Mouse (Mus musculus) adrenal gland, adult 8-10 months (tissue): ENCODE measurements around the gene Ifi207. TPM values are rescaled to one million over a fixed set of nuclear protein-coding genes. Genes with fewer than 3 reads are reported as not detected.
A peak's percentile ranks its signal among the peaks of the same experiment; 100 is the strongest.
"Not testable (repeated sequence)": the region's sequence is repeated elsewhere in the genome, so short reads cannot be mapped to it uniquely, and the experiment has no call there.

Source experiments
- DNase-seq: peaks from one replicate; pipeline ENCODE4 v3.0.0; 2022
- total RNA-seq, 4 experiments: library from RNA; stranded (reverse); gene quantifications; 2 replicates each; pipeline ENCODE4 v1.2.4; 2022

Gene Ifi207
- total RNA-seq = 1 to 10 TPM; 3.4 to 6.7 (median 4.5) TPM

DNA sequence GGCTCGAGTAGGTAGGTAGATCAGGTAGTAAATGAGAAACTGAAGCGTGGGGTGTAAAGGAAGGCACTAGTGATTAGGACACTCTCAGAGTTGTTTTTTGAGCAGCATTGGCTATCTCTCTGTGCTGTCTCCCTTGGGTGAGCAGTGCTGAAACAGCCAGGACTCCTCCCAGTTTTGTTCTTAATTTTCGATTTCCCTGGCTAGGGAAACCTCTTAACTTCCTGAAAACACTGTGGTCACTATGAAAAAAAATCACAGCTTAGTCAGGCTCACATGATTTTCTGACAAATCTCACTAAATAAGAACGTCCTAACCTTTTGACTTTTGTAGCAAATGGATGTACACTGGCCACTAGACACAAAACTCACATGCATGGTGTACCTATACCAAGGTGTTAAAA lies at the start of gene Ifi207:
Gene Ifi207 (minus strand): TSS at position 92 of the 400 bp plus-strand sequence.
- no peak for DNase-seq

DNA sequence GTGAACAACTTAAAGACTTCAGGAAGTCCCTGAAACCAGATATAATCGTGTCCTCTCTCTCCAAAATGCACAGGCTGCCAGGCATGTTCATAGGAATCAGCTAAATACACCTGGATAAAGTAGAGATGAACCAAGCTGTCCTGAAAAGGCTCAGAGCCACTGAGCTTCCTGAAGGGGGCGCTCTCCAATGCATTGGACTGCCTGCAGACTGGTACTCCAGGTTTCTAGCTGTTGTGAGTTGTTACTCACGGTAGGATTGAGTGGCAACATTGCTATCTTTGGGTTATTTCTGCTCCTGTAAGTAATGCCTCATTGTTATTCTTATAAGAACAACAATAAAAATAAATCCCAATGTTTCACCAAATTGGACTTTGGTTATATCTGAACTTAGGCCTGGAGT lies 31.9 kb upstream of the Ifi207 start:
- DNase-seq = not testable (repeated sequence)

DNA sequence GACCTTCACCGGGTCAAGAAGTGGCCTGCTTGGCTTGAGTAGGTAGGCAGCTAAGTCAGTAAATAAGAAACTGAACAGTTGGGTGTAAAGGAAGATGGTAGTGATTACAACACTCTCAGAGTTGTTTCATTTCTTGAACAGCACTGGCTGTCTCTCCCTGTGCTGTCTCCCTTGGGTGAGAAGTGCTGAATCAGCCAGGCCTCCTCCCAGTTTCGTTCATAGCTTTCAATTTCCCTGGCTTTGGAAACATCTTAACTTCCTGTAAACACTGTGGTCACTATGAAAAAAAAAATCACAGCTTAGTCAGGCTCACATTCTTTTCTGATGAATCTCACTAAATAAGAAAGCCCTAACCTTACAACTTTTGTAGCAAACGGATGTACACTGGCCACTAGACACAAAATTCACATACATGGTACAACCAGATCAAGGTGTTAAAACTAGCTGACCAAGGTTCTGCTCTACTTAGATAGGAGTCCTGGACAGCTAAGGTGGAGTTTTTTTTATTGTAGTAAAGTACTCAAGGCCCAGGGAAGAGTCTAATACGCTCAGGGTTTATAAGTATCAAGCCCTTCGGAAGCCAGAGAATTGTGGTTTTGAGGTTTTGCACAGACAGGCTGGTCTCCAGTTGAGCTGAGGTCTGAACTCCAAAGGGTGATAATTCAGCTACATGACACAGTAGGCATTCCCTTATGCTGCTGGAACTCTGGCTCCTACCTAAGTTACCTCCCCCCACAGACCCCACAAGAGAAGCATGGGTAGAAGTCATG lies 25.5 kb upstream of the Ifi207 start, which contains the start of gene Ifi204:
Gene Ifi204 (minus strand): TSS at position 96 of the 770 bp plus-strand sequence.
- peak; percentile 28 for DNase-seq

DNA sequence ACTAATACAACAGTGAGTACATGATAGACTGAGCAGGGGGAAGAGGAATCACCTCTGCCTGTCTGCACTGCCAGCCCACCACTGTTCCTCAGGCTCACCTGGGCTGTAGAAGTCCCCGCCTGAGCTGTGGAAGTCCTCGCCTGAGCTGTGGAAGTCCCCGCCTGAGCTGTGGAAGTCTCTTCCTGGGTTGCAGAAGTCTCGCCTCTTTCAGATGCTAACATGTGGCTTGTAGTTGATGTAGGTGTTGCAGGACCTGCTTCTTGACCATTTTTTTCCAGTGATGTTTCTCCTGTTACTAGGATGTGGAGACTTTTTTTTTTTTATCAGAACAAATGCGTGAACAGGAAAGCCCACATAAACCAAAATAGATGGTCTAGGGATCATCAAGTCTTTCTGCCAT lies 18.5 kb upstream of the Ifi207 start:
- not testable (repeated sequence) for DNase-seq

DNA sequence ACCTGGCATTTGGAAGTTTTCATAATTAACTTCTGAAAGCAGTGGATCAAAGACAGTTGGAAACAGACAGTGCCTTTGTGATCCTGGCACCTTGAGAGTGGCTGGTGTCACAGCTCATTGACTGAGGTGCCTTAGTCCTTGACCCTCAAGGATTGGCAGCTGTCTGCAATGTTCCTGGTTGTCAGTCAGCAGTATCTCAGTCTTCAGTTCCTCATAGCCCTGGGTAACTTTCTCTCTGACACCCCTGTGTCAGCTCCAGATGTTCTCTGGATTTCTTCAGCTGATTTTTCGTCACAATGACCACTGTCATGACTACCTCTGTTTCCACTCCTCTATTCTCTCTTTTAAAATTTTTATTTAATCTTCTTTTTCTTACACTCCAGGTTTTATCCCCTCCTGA lies 715 bp upstream of the Ifi207 start:
- no peak for DNase-seq

DNA sequence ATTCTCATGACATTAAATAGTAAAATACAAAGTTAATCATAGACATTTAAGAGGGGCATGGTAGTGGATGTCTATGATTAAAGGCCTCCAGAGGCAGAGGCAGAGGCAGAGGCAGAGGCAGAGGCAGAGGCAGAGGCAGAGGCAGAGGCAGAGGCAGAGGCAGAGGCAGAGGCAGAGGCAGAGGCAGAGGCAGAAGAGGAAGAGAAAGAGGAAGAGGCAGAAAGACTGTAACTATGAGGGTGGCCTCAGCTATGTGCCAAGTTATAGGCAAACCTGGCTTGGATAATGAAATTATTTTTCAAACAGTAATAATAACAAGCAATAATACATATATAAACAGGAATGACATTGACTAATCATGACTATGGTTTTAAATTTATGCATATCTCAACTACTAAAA lies 1.0 kb downstream of the Ifi207 start:
- DNase-seq = no peak

DNA sequence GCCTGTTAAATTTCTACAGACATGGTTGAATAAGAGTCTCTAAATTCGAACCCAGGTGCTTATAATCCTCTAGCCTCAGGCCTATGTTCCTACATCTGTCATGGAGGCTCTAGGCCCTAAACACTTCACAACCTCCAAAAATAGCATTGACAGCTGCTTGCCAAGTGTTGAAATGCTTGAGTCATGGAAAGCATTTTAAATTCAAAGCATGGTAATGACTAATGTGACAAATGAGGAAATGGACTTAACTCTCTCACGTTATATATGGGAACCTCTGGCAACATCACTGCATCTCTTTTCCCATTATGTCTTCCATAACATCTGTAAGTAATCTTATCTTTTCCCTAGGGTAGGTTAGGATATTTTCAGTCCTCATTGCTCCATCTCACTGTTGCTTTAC lies 4.6 kb downstream of the Ifi207 start:
- DNase-seq = no peak

DNA sequence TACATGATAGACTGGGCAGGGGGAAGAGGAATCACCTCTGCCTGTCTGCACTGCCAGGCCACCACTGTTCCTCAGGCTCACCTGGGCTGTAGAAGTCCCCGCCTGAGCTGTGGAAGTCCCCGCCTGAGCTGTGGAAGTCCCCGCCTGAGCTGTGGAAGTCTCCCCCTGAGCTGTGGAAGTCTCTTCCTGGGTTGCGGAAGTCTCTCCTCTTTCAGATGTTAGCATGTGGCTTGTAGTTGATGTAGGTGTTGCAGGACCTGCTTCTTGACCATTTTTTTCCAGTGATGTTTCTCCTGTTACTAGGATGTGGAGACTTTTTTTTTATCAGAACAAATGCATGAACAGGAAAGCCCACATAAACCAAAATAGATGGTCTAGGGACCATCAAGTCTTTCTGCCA lies 6.5 kb downstream of the Ifi207 start:
- DNase-seq = not testable (repeated sequence)

DNA sequence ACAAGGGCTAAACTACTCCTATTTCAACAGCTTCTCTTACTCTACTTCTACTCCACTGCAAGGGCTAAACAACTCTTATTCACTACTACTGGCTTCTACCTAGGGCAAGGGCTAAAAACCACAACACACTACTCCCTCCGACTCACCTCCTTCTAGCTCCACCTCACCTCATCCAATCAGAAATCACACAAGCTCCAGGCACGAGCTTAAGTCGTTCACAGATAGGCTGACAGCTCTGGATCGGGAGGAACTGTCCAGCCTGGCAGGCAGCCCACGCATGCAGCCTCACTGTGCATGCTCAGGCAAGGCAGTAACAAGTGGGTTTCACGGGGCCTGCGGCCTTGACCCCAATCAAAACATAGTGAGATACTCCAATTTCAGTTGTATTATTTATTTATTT lies 8.3 kb downstream of the Ifi207 start:
- DNase-seq = no peak

DNA sequence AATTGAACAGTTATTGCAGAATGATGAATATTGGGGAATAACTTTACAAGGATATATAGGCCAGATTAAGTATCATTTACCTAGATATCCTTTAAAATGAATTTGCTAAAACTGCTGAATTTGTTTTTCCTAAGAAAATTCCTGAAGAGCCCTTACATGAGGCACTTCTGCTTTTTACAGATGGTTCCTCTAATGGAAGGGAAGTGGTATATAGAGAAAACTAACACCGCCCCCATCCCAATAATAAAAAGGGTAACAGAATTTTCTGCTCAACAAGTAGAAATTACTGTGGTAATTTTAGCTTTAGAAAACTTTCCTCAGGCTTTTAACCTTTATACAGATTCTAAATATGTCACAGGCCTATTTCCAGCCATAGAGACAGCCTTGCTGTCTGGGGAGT lies 47.3 kb downstream of the Ifi207 start:
- DNase-seq = no peak

DNA sequence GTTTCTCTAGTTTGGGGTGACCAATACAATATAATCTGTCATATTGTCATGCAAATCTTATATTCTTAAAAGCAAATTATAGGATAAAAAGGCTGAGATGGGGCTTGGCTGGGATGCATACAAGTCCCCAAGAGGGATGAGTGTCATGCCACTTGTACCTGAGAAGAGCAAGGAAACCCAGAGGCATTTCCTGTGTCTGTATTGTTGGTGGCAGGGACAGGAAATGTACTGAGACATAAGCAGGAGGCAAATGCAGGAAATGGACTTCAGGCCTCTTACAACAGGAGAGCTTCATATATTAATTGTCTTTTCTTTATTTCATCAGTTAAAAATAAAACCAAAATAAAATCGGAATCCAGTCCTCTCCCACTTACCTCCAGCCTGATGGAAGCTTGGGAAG lies 62.9 kb downstream of the Ifi207 start:
- DNase-seq = not testable (repeated sequence)

DNA sequence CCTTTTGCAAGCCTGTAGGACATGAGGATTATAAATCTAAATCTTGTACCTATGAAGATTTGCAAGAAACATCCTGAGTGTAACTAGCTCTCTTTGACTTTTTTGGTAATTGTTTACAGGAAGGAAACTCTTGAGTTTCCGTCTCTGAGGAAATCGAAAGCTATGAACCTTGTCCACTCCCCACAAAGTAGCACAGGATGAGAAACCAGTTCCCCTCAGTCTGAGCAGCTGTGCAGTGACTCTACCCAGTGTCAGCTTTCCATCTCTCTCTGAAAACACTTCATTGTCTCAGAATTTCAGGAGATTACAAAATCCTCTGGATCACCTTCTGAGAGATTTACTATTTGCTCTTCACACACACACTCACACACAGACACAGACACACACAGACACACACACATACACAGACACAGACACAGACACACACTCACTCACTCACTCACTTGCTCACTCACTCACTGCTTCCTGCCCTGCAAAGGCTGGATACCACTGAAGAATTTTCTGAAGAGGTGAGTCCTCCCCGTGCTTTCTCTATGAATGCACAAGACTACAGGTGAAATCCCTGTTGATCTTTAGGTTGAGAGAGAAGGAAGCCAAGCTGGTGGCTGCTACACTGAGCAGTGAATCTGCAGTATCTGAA lies 68.0 kb downstream of the Ifi207 start, which contains the start of gene Ifi208:
Gene Ifi208 (plus strand): TSS at position 218 of the 640 bp plus-strand sequence.
- not testable (repeated sequence) for DNase-seq

Other genes with a start within 250 kb of the Ifi207 start
- under 1 TPM in 2 of 4 experiments, not detected in 2; 0.16 to 0.18 TPM for gene Ifi214, start 205.8 kb downstream of the Ifi207 start, total RNA-seq
- 1 to 10 TPM in 3 of 4 experiments, under 1 TPM in 1; 0.87 to 2.0 (median 1.3) TPM for gene Ifi213, start 142.5 kb downstream of the Ifi207 start, total RNA-seq
- 1 to 10 TPM in 3 of 4 experiments, under 1 TPM in 1; 0.70 to 1.3 (median 1.2) TPM for gene Ifi209, start 110.8 kb downstream of the Ifi207 start, total RNA-seq
- 1 to 10 TPM; 1.5 to 3.0 (median 2.3) TPM for gene Ifi208, start 68.1 kb downstream of the Ifi207 start, total RNA-seq
- 1 to 10 TPM; 4.8 to 6.7 (median 5.6) TPM for gene Ifi204, start 25.2 kb upstream of the Ifi207 start, total RNA-seq
- 1 to 10 TPM; 1.3 to 3.0 (median 1.6) TPM for gene Ifi211, start 171.3 kb upstream of the Ifi207 start, total RNA-seq
- 10 to 100 TPM; 10.5 to 23.6 (median 16.3) TPM for gene Mndal, start 200.7 kb upstream of the Ifi207 start, total RNA-seq
- gene Ifi203, start 200.9 kb upstream of the Ifi207 start, total RNA-seq = 10 to 100 TPM in 3 of 4 experiments, 1 to 10 TPM in 1; 8.3 to 18.8 (median 14.0) TPM
- not detected for gene Ifi202b, start 241.0 kb upstream of the Ifi207 start, total RNA-seq